Mouse (Mus musculus): ENCODE results near the gene Pld3.

DNA sequence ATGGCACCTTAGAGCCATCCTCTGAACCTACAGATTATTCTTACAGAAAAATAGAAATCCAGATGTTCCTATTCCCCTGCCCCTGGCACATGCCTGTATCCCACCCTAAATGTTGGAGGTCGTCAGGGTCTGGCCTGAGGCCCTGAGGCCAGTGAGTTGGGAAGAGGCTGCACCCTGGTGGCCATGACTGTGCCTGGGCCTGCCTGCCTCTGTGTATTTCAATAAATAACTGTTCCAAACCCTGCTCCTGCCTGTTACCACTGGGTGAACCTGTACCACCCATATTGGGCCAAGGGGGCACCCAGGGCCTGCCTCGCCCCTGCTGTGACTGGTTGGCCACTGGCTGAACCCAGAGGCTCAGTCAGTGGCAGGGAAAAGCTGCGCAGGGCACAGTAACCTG, 22.1 kb downstream of the Pld3 start:
- TF ChIP-seq ZC3H11A (IDR thresholded peaks at IDR 0.05; ENCODE audit: borderline replicate concordance, low read depth, low read length) (no peak), MAFK (IDR thresholded peaks at IDR 0.05; ENCODE audit: insufficient read depth, low read depth, low read length) (no peak)
